Mouse (Mus musculus): ENCODE results near the gene Faf2. TPM values are rescaled to one million over a fixed set of nuclear protein-coding genes. Genes with fewer than 3 reads are reported as not detected.

The Faf2 gene
- polyA plus RNA-seq, 1 experiment from 2014 or later, result 28.1 TPM

DNA sequence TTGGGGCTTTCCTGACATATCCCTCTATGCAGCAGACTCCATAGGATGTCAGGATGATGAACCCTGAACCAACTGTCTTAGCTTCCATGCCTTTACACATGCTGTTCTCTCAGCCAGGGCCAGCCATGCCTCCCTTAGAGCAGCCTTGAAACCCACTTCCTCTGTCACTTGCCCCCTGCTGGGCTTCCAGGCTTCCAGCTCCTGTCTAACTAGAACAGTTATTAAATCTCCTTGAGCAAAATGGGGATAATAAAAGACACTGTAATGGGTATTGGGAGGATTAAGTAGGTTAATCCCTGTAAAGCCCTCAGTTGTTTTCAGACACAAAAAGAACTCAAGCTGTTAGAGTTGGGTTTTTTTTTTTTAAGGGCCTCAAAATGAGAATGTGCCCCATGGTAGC, 18.1 kb upstream of the Faf2 start:
- Histone ChIP-seq H3K36me3 (replicated peaks; ENCODE audit: insufficient read depth, low read length) (peaks cover 11% of the 10 kb centered on the region; the same call in 1 of the 2 replicates), H3K4me2 (ENCODE audit: low read depth, low read length) (no peak overlapping the region)
- TF ChIP-seq CTCF (IDR thresholded peaks at IDR 0.05; ENCODE audit: low read depth) (no peak), EP300 (IDR thresholded peaks at IDR 0.05; ENCODE audit: low read depth) (no peak)

DNA sequence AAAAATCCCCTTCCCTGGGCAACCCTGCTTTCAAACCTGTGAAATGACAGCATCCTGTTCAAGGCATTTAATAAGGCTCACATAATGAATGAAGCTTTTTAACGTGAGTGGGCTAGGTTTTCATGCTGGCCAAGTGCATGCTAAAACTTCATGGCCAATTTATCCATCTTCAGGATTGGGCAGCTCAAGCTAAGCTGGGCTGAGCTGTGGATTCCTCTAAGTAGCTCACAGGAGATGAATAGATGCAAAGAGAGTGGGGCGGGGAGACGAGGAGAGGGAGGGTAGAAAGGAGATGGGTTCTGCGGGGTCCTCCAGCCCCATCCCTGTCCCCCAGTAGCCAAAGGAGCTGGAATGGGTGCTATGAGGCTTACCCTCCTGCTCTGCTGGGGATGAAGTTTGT, 17.4 kb upstream of the Faf2 start:
- Histone ChIP-seq H3K4me1 (ENCODE audit: insufficient read depth) (peaks cover 4% of the 10 kb centered on the region; the same call in 1 of the 2 replicates), H3K9ac (replicated peaks) (no peak overlapping the region), H3K36me3 (replicated peaks; ENCODE audit: insufficient read depth, low read length) (peaks cover 9% of the 10 kb centered on the region; the same call in 1 of the 2 replicates), H3K4me2 (ENCODE audit: low read depth, low read length) (no peak overlapping the region), H3K9me3 (ENCODE audit: low read length) (no peaks in the 10 kb centered on the region), H3K4me3 (ENCODE audit: low read depth, low read length) (no peak overlapping the region), H3K27me3 (ENCODE audit: insufficient read depth, low read length) (no peaks in the 10 kb centered on the region), H3K27ac (ENCODE audit: low read depth) (no peak overlapping the region)
- 71% methylated on average over 4 of the region's 4 CpGs for WGBS (ENCODE audit: insufficient replicate concordance)
- DNase-seq (no peak), ATAC-seq (no peak)
- TF ChIP-seq EP300 (IDR thresholded peaks at IDR 0.05; ENCODE audit: low read depth), result no peak
- no peak for TF ChIP-seq CTCF (IDR thresholded peaks at IDR 0.05; ENCODE audit: low read depth)

More for the DNA sequence above, 18.1 kb upstream of the Faf2 start:
- no peak overlapping the region for H3K9ac ChIP-seq (replicated peaks)
- H3K27me3 ChIP-seq (ENCODE audit: insufficient read depth, low read length), result no peaks in the 10 kb centered on the region
- H3K4me1 ChIP-seq (ENCODE audit: insufficient read depth), result no peaks in the 10 kb centered on the region
- no peaks in the 10 kb centered on the region for H3K9me3 ChIP-seq (ENCODE audit: low read length)
- no peak for DNase-seq
- no peak overlapping the region for H3K27ac ChIP-seq (ENCODE audit: low read depth)
- H3K4me3 ChIP-seq (ENCODE audit: low read depth, low read length), result no peak overlapping the region
- ATAC-seq, result no peak

DNA sequence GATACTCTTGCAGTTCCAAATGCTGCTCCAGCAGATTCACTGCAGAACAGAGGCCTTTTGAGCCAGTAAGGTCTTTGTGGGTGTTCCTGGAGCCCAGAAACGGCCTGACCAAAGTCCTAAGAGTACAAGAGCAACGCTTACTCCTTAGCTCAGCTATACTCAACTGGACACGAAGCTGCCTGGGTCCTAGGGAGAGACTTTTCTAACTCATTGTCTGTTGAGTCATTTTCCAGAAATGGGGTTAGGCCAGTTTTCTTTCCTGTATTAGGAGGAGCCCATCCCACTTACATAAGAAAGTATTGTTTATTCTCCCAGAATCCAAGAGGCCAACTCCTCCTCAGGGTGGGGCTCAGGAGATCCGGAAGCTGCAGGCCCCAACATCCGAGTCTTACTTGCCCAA, 16.2 kb upstream of the Faf2 start:
- Histone ChIP-seq H3K4me3 (ENCODE audit: low read depth, low read length) (no peak overlapping the region), H3K36me3 (replicated peaks; ENCODE audit: insufficient read depth, low read length) (peaks cover 9% of the 10 kb centered on the region; the same call in 1 of the 2 replicates), H3K27me3 (ENCODE audit: insufficient read depth, low read length) (no peaks in the 10 kb centered on the region), H3K4me1 (ENCODE audit: insufficient read depth) (peaks cover 14% of the 10 kb centered on the region), H3K9me3 (ENCODE audit: low read length) (no peaks in the 10 kb centered on the region), H3K27ac (ENCODE audit: low read depth) (no peak overlapping the region), H3K9ac (replicated peaks) (no peak overlapping the region), H3K4me2 (ENCODE audit: low read depth, low read length) (no peak overlapping the region)
- TF ChIP-seq CTCF (IDR thresholded peaks at IDR 0.05; ENCODE audit: low read depth) (no peak), EP300 (IDR thresholded peaks at IDR 0.05; ENCODE audit: low read depth) (no peak)
- 73% methylated on average over 5 of the region's 5 CpGs for WGBS (ENCODE audit: insufficient replicate concordance)
- DNase-seq (no peak), ATAC-seq (no peak)

DNA sequence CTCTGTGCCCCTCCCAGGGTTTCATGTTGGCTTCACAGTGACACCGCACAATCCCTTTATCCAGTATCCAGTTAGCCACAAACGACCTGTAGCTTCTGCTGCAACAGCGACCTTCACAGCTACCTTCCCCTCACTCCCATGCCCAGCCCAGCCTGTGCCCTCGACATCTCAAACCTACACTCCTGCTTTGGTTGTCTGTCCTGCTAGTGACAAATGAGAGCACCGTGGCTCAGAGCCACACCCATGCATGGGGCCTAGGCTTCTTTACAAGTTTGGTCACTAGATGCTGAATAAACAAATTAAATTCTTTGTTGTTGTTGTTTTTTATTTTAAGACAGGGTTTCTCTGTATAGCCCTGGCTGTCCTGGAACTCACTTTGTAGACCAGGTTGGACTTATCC, 14.4 kb upstream of the Faf2 start:
- no peak for ATAC-seq
- DNase-seq, result no peak

DNA sequence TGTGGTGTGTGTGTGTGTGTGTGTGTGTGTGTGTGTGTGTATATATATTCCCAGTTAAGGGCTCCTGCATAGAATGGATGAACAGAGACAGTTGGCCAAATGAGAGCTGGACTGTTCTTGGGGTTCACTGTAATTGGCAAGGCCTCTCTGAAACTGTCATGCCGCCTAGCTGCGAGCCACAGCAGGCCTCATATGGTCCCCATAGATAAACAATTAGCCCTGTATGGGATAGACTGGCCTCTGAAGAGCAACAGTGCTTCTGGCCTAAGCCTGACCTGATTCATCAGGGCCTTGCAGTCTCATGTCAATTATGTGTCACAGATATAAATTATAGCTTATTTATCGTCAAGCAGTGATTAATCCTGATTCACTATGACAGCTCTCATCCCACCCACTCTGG, 13.6 kb upstream of the Faf2 start:
- peaks cover 23% of the 10 kb centered on the region for H3K4me1 ChIP-seq (ENCODE audit: insufficient read depth)
- ATAC-seq, result peak; percentile 35; the same call in 1 of the 2 replicates
- TF ChIP-seq CTCF (IDR thresholded peaks at IDR 0.05; ENCODE audit: low read depth) (peak; percentile 30; the same call in 1 of the 2 replicates), EP300 (IDR thresholded peaks at IDR 0.05; ENCODE audit: low read depth) (no peak)
- DNase-seq, result no peak
- no peak overlapping the region for H3K4me3 ChIP-seq (ENCODE audit: low read depth, low read length)
- H3K27me3 ChIP-seq (ENCODE audit: insufficient read depth, low read length), result no peaks in the 10 kb centered on the region
- 68% methylated on average over 3 of the region's 3 CpGs for WGBS (ENCODE audit: insufficient replicate concordance)
- no peak overlapping the region for H3K4me2 ChIP-seq (ENCODE audit: low read depth, low read length)
- no peak overlapping the region for H3K27ac ChIP-seq (ENCODE audit: low read depth)
- H3K9ac ChIP-seq (replicated peaks), result no peak overlapping the region
- H3K9me3 ChIP-seq (ENCODE audit: low read length), result no peaks in the 10 kb centered on the region
- H3K36me3 ChIP-seq (replicated peaks; ENCODE audit: insufficient read depth, low read length), result peaks cover 9% of the 10 kb centered on the region; the same call in 1 of the 2 replicates

More for the DNA sequence above, 14.4 kb upstream of the Faf2 start:
- Histone ChIP-seq H3K4me3 (ENCODE audit: low read depth, low read length) (no peak overlapping the region), H3K36me3 (replicated peaks; ENCODE audit: insufficient read depth, low read length) (peaks cover 9% of the 10 kb centered on the region; the same call in 1 of the 2 replicates), H3K9me3 (ENCODE audit: low read length) (no peaks in the 10 kb centered on the region), H3K27me3 (ENCODE audit: insufficient read depth, low read length) (no peaks in the 10 kb centered on the region), H3K4me2 (ENCODE audit: low read depth, low read length) (no peak overlapping the region), H3K9ac (replicated peaks) (no peak overlapping the region), H3K27ac (ENCODE audit: low read depth) (no peak overlapping the region), H3K4me1 (ENCODE audit: insufficient read depth) (peaks cover 23% of the 10 kb centered on the region)
- 71% methylated on average over 5 of the region's 5 CpGs for WGBS (ENCODE audit: insufficient replicate concordance)
- no peak for TF ChIP-seq CTCF (IDR thresholded peaks at IDR 0.05; ENCODE audit: low read depth)
- no peak for TF ChIP-seq EP300 (IDR thresholded peaks at IDR 0.05; ENCODE audit: low read depth)

DNA sequence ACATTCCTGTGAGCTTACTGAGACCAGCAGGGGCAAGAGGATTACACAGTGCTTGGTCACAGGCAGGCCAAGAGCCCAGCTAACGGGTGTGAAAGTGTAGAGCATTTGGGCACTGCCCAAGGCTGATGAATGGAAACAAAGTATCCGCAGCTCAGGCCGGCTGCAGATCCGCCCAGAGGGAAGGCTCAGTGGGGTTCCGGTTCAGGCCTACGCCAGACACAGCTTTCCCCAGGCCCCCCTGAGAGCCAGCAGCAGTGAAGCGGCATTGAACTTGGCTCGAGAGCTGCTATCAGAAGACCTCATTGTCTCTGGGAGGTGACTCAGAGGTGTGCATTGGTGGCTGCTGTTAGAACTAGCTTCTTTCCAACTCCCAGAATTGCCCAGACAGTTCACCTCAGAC, 12.9 kb upstream of the Faf2 start:
- Histone ChIP-seq H3K27ac (ENCODE audit: low read depth) (no peak overlapping the region), H3K36me3 (replicated peaks; ENCODE audit: insufficient read depth, low read length) (peaks cover 9% of the 10 kb centered on the region; the same call in 1 of the 2 replicates), H3K9ac (replicated peaks) (no peak overlapping the region), H3K27me3 (ENCODE audit: insufficient read depth, low read length) (no peaks in the 10 kb centered on the region), H3K4me2 (ENCODE audit: low read depth, low read length) (no peak overlapping the region), H3K4me1 (ENCODE audit: insufficient read depth) (peaks cover 23% of the 10 kb centered on the region), H3K4me3 (ENCODE audit: low read depth, low read length) (no peak overlapping the region), H3K9me3 (ENCODE audit: low read length) (no peaks in the 10 kb centered on the region)
- ATAC-seq, result no peak
- TF ChIP-seq EP300 (IDR thresholded peaks at IDR 0.05; ENCODE audit: low read depth), result no peak
- TF ChIP-seq CTCF (IDR thresholded peaks at IDR 0.05; ENCODE audit: low read depth), result no peak
- 79% methylated on average over 8 of the region's 8 CpGs for WGBS (ENCODE audit: insufficient replicate concordance)
- DNase-seq, result no peak

DNA sequence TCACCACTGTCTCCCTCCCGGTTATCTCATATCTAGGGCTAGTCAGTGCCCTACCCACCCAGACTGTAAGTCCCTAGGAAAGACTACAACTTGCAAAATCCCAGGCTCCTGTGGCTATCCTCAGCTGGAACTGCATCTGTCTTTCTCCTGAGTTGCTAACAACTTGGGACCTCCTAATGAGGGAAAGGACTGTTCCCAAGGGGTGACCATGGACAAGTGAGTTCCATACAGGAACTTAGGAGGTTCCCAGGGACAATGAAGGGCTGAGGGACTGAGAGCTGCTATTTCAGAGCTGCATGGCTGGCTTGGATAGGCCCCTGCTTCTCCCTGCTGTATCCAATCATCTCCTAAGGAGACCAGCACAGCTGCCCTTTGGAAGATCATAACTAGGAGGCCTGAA, 12.3 kb upstream of the Faf2 start:
- H3K4me2 ChIP-seq (ENCODE audit: low read depth, low read length), result no peak overlapping the region
- no peak for TF ChIP-seq CTCF (IDR thresholded peaks at IDR 0.05; ENCODE audit: low read depth)
- no peak for TF ChIP-seq EP300 (IDR thresholded peaks at IDR 0.05; ENCODE audit: low read depth)
- H3K4me1 ChIP-seq (ENCODE audit: insufficient read depth), result peaks cover 23% of the 10 kb centered on the region
- no peak overlapping the region for H3K27ac ChIP-seq (ENCODE audit: low read depth)
- ATAC-seq (no peak), DNase-seq (no peak)
- no peaks in the 10 kb centered on the region for H3K9me3 ChIP-seq (ENCODE audit: low read length)
- H3K36me3 ChIP-seq (replicated peaks; ENCODE audit: insufficient read depth, low read length), result peaks cover 9% of the 10 kb centered on the region; the same call in 1 of the 2 replicates
- no peaks in the 10 kb centered on the region for H3K27me3 ChIP-seq (ENCODE audit: insufficient read depth, low read length)
- H3K4me3 ChIP-seq (ENCODE audit: low read depth, low read length), result no peak overlapping the region
- WGBS (ENCODE audit: insufficient replicate concordance), result 36% methylated on average over 1 of the region's 1 CpGs
- H3K9ac ChIP-seq (replicated peaks), result no peak overlapping the region

Measured in liver, postnatal 0 days (tissue).